In genomic region chr14:54942479-54942878, GRCm38 (mm10) we compare ENCODE assay signal across 35 mouse cellular contexts. TPM values are rescaled to one million over a fixed set of nuclear protein-coding genes. Genes with fewer than 3 reads are reported as not detected.
"Had no signal": no experiment of that assay in that cellular context is flagged by ENCODE, and none has a peak within 500 bp of the region (broad histone marks: within the 10 kb centered on the region; RNA-seq: fewer than 3 reads in every experiment).

No protein-coding gene starts in this region.

- H3K36me3 ChIP-seq: hindbrain, embryonic 10.5 days; hindbrain, embryonic 12.5 days; intestine, embryonic 15.5 days; limb, embryonic 10.5 days; limb, embryonic 12.5 days; liver, embryonic 13.5 days; liver, embryonic 15.5 days had no signal

- H3K27me3 ChIP-seq: heart, embryonic 15.5 days; hindbrain, embryonic 12.5 days; intestine, embryonic 15.5 days; limb, embryonic 12.5 days had no signal

- H3K9ac ChIP-seq: heart, embryonic 15.5 days; hindbrain, embryonic 12.5 days; hindbrain, embryonic 14.5 days; intestine, embryonic 15.5 days; limb, embryonic 12.5 days; liver, embryonic 13.5 days; liver, embryonic 15.5 days; liver, postnatal 0 days had no signal

- ATAC-seq: forebrain, embryonic 16.5 days; hindbrain, embryonic 16.5 days; inflammation-experienced regulatory T-cells, adult 6 months; intestine, embryonic 15.5 days; intestine, postnatal 0 days; liver, postnatal 0 days had no signal

- H3K27ac ChIP-seq: gastrocnemius, adult 2 months; heart, embryonic 15.5 days; hindbrain, embryonic 10.5 days; hindbrain, embryonic 12.5 days; hindbrain, embryonic 14.5 days; intestine, embryonic 15.5 days; layer of hippocampus, adult 2 months; left cerebral cortex, adult 2 months; limb, embryonic 10.5 days; limb, embryonic 12.5 days; liver, embryonic 13.5 days; liver, embryonic 15.5 days had no signal

- H3K9me3 ChIP-seq: heart, embryonic 15.5 days; hindbrain, embryonic 10.5 days; hindbrain, embryonic 12.5 days; intestine, embryonic 15.5 days; limb, embryonic 10.5 days; limb, embryonic 12.5 days; liver, embryonic 13.5 days; liver, embryonic 15.5 days had no signal

- H3K4me1 ChIP-seq: hindbrain, embryonic 10.5 days; hindbrain, embryonic 12.5 days; intestine, embryonic 15.5 days; liver, embryonic 13.5 days; liver, embryonic 15.5 days had no signal

- H3K4me2 ChIP-seq: heart, embryonic 15.5 days; hindbrain, embryonic 12.5 days; hindbrain, embryonic 14.5 days; intestine, embryonic 15.5 days; limb, embryonic 12.5 days; liver, embryonic 11.5 days; liver, embryonic 13.5 days; liver, embryonic 15.5 days had no signal

- DNase-seq: gastrocnemius, adult 2 months; gastrocnemius, postnatal 10 days; gastrocnemius, postnatal 25 days; kidney, adult 18-20 months; kidney, adult 8-10 months; kidney, postnatal 10 days; kidney, postnatal 25 days; kidney, postnatal 4 days; liver; liver, embryonic 13.5 days; liver, postnatal 0 days had no signal

- H3K4me3 ChIP-seq: gastrocnemius, adult 2 months; heart, embryonic 15.5 days; hindbrain, embryonic 10.5 days; hindbrain, embryonic 12.5 days; intestine, embryonic 15.5 days; layer of hippocampus, adult 2 months; left cerebral cortex, adult 2 months; limb, embryonic 10.5 days; limb, embryonic 12.5 days; liver, embryonic 13.5 days; liver, embryonic 15.5 days had no signal

RNA-seq across cellular contexts. Expression of gene Cmtm5, which starts 6.4 kb away (rescaled TPM):
- total RNA-seq: granulocyte monocyte progenitor cell, adult 5-6 weeks had no signal
- polyA plus RNA-seq: inflammation-experienced regulatory T-cells, adult 6 months; liver, embryonic 11.5 days; liver, postnatal 0 days had no signal

RNA-seq across cellular contexts. Expression of gene Il25, which starts 10.0 kb away (rescaled TPM):
- total RNA-seq: gastrocnemius, adult 2 months; gastrocnemius, postnatal 10 days; gastrocnemius, postnatal 25 days; gastrocnemius, postnatal 4 days; granulocyte monocyte progenitor cell, adult 5-6 weeks; heart, adult 18-20 months; heart, postnatal 14 days; layer of hippocampus, adult 2 months; layer of hippocampus, postnatal 10 days; left cerebral cortex, adult 2 months; left cerebral cortex, postnatal 14 days; left cerebral cortex, postnatal 36 days had no signal
- polyA plus RNA-seq: heart, embryonic 15.5 days; hindbrain, embryonic 12.5 days; inflammation-experienced regulatory T-cells, adult 6 months; intestine, embryonic 15.5 days; intestine, postnatal 0 days; kidney, embryonic 14.5 days; kidney, embryonic 16.5 days; limb, embryonic 12.5 days; liver, embryonic 11.5 days; liver, embryonic 13.5 days; liver, embryonic 15.5 days; liver, postnatal 0 days had no signal

RNA-seq across cellular contexts. Expression of gene Efs, which starts 16.6 kb away (rescaled TPM):
- total RNA-seq: granulocyte monocyte progenitor cell, adult 5-6 weeks had no signal
- polyA plus RNA-seq: inflammation-experienced regulatory T-cells, adult 6 months had no signal

RNA-seq across cellular contexts. Expression of gene Myh6, which starts 24.2 kb away (rescaled TPM):
- total RNA-seq: granulocyte monocyte progenitor cell, adult 5-6 weeks had no signal
- polyA plus RNA-seq: inflammation-experienced regulatory T-cells, adult 6 months had no signal
